Mouse (Mus musculus): ENCODE results near the gene Wfdc2. TPM values are rescaled to one million over a fixed set of nuclear protein-coding genes. Genes with fewer than 3 reads are reported as not detected.
A peak's percentile ranks its signal among the peaks of the same experiment; 100 is the strongest.

Wfdc2 gene
- 1 to 10 TPM in 1 of 2 experiments, not detected in 1; 5.6 TPM for total RNA-seq (2021)
- long read RNA-seq, experiment 1: 0 reads
- long read RNA-seq, experiment 2, partial matches to known transcripts: 0 of 2 reads
- long read RNA-seq, experiment 2, other reads (novel, unspliced or antisense): 2 of 2 reads

DNA sequence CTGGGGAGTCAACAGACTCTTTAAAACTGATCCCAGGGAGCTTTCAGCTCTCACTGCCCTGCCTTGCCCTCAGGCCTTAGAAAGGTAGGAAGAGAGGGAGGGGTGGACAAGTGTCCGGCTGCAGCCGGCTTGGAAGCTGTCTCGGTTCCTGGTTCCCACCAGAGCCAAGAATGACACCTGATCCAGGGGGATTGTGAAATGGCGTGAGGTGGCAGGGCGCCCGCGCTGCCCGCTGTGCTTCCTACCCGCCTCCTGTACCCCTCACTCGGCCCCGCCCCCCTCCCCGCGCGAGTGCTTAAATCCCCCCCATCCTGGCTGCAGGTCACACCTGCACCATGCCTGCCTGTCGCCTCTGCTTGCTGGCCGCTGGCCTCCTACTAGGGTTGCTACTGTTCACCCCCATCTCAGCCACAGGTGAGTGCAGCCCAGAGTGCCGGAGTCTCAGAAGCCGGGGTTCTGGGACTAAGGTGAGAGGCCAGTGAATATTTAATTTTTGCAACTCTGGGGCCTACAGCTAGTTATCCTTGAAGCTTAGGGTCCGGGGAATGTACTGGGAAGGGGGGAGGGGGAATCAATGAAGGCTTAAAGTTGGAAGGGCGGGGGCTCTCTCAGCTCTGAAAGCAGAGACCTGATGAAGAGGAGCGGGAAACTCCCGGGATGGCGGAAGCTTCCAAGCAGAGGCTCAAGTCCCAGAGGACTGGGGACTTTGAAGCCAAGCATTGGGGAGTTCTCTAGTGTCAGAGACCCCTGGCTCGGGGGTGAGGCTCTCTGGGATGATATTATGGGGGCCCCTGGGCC lies at the start of gene Wfdc2:
TSS of gene Wfdc2 (plus strand) at position 23 of the 798 bp plus-strand sequence.
- DNase-seq (ENCODE audit: low spot score in 2 of 2): no peak

DNA sequence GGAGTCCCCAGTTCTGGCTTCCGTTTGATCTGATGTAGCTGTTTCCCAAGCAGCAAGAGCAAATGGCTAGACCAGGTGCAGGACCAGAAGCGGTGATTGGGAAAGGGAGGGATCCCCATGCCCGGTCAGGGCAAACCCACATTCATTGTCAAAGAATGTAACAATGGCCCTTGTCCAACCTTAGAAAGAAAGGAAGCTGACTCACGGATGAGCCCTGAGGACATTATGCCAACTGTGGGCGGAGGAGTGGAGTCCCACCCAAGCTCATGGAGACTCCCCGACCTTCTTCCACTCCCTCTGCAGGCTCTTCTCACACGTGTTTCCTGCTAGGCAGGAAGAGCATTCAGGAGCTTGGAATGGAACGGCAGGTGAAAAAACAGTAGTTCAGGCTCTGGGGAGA lies 48.8 kb upstream of the Wfdc2 start:
- no peak for DNase-seq (ENCODE audit: low spot score in 2 of 2)

DNA sequence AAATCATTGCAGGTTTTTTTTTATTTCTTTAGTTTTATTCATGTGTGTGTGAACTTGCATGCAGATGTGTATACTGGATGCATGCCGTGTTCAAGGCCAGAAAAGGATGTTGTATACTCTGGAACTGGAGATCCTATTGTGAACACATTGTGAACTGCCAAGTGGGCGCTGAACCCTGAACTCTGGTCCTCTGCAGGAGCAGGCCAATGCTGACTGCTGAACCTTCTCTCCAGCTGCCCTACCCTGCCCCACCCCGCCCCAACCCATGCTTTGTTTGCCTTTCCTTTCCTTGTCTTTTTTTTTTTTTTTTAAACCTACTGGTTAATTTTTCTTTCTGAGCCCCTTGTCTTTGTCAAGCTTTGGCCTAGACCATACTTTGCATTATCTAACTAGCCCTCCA lies 47.3 kb upstream of the Wfdc2 start:
- no peak for DNase-seq (ENCODE audit: low spot score in 2 of 2)

DNA sequence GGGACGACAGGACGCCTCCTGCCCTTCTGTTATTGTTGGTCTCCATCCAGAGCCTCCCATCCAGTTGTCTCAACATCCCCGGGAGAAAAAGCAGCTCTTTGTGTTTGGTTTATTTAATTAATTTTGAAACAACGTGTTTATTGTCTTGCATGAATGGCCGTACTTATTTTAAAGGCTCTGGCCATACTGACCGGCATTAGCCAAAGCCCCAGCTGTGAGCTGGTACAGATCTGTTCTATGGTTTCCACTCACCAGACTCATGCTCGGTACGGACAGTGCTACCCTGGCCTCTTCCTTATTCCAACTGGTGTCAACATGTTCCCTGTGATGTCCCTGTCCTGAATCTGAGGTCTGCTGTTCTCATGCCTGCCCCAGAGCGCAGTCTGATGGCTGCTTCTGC lies 46.3 kb upstream of the Wfdc2 start:
- DNase-seq (ENCODE audit: low spot score in 2 of 2): no peak

DNA sequence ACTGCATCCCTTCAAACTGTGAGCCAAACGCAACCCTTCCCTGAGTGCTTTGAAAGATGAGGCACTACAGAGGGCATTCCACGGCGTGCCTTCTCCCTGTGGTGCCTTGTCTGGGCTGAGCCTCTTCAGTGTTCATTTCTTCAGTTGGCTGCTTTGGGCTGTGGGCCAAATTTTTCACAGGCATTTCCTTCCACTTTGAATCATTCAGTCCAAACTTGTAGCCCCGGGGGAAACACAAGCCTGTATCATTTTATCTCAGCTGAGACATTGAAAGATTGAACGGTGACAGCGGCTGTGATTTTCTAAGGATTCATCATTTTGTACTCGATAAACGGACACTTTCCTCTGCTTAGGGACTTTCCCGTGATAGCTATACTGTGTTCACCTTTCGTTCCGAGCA lies 45.6 kb upstream of the Wfdc2 start:
- DNase-seq (ENCODE audit: low spot score in 2 of 2): no peak

DNA sequence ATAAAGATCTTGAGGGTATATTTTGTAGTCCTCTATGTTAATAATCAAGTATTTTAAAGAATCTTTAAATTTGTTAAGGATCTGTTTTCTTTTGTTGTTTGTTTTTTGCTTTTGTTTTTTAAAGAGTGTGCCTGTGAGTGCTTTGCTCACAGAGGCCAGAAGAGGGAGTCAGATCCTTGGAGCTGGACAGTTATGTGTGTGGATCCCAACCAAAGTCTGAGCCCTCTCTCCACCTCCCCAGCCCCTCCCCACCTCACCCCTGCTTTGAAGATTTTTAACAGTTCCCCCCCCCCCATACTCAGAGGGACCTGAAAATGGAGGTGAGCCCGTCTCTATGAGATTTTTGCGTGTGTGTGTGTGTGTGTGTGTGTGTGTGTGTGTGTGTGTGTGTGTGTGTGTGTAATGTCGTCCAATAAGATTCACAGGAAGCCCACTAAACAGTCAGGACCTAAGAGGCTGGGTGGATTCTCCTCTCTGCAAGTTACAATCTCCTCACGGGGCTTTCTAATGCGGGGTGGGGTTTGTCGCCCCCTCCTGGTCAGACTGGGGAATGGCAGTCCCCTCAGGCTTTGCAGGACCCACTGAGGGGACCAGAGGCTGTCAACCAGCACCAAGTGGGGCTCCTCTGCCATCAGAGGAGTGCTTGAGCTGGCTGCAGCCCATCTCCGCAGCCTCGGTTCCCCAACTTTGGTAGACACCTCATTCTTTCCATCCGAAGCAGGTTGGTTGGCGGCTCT lies 44.6 kb upstream of the Wfdc2 start:
- peak; percentile 35 to 58 for DNase-seq (ENCODE audit: low spot score in 2 of 2)

DNA sequence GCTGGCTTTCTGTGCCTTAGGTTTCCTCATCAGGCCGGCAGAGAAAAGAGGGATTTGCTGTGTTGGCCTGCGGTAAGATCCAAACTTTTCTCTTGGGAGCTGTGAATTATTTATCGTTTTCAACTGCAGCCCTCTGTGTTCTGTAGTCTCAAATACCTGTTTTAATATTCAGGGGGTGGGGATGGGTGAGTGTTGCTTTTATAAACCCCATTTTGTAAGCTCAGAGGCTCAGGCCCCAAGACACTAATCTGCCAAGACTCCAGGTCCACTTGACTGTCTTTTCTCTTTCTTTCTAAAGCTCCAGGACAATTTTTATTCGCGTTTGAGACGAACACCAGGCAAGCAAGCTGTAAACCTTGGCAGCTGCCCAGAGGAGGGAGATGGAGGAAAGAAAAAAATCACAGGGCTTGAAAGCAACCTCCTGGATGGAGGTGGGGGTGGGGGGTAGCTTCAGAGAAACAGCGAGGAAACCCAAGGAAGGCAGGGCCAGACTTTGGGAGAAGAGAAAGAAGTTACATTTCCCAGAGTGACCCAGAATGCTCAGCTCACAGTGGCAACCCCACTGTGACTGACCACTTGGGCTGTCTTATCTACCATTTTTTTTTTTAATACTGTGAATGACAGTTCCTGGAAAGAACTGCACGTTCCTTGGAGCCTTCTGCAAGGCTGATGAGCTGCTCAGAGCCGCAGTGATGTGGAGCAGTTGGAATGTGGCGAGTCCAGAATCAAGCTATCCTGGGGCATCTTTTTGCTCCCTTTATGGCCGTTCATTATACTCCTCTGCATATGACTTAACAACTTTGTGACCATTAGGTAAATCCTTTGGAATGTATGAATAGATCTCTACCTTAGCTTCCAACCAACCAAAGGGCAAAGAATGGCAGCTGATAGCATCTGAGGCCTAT lies 43.7 kb upstream of the Wfdc2 start:
- DNase-seq (ENCODE audit: low spot score in 2 of 2): no peak

DNA sequence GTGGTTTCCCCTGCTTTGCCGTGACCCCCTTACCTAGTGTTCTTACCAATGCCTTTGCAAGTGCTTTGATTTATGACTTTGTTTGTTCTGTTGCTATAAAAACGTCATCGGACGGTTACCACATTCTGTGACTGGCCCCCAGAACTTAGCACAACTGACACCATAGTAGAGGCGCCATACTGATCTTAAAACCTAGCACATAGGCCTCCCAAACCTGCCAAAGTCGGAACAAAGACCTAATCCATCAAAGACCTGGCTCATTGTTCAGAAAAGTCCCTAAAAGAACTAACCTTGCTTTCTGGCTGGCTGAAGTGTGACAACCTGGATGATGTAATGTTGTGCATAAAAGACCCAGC lies 43.1 kb upstream of the Wfdc2 start:
- no peak for DNase-seq (ENCODE audit: low spot score in 2 of 2)

DNA sequence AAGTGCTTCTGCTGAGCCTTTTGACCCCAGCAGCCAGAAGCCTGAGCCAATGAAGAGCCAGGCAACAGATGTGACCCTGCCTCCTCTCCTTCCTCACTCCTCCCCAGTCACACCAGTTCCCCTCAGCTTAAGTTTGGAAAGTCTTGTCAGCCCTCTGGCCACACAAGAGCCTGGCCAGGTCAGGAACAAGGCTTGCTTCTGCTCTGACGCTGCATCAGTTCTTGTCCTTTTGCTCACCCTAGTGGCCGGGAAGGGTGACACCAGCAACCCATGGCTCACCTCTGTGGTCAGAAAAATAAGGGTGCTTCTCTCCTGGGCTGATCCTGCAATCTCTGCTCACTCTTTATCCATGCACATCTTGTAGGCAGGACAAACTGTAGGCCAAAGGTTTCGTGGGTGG lies 41.4 kb upstream of the Wfdc2 start:
- DNase-seq (ENCODE audit: low spot score in 2 of 2): no peak

DNA sequence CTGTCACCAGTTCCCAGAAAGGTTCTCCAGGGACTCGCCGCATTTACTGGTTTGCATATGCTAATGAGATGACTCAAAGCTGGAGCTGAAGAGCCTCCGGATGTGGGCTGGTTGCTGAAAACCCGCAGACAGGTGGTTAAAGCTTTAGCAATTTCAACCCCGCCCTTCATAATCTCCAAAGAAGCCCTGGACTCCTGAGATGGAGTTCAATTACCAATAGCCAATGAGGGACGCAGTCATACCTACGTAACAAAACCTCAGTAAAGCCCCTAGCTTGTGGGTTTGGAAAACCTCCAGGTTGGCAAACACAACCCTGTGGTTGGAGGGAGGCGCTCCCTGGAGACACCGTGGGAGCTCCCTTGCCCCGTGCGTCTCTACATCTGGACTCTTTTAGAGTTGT lies 40.4 kb upstream of the Wfdc2 start:
- no peak for DNase-seq (ENCODE audit: low spot score in 2 of 2)

DNA sequence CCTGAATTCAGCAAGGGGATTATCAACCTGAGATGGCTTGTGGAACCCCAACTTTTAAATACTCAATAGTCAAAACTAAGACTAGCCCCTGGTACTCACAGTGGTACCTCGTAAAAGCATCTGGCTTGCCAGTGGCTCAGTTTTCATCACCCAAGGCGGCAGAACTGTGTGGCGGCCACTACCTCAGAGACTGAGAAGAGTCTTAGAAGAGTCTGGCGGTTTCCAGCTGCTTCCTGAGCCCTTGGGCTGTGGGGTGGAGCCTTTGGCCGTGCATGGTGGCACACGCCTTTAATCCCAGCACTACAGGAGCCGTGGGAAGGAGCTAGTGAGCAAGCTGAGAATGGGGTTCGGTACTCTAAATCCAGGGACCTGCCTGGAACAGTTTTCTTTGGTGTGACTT lies 39.9 kb upstream of the Wfdc2 start:
- no peak for DNase-seq (ENCODE audit: low spot score in 2 of 2)

DNA sequence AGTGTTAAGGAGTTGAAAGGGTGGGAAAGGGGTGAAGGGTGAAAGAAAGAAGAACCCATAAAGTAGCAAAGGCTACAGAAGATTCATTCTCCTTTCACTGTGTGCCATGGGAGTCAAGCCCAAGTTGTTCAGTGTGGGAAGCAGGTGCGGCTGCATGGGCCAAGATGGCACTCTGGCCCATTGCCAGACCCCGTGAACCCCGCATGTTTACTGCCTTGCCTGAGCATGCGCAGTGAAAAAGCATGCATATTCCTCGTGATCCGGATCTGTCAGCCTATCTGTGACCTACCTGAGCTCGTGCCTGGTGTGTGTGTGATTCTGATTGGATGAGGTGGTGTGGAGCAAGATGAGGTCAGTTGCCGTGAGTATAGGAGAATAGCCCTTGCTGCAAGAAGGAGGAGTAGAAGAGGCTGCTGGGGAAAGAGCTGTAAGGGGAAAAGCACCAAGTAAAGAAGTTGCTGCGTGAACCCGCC lies 38.9 kb upstream of the Wfdc2 start:
- no peak for DNase-seq (ENCODE audit: low spot score in 2 of 2)

DNA sequence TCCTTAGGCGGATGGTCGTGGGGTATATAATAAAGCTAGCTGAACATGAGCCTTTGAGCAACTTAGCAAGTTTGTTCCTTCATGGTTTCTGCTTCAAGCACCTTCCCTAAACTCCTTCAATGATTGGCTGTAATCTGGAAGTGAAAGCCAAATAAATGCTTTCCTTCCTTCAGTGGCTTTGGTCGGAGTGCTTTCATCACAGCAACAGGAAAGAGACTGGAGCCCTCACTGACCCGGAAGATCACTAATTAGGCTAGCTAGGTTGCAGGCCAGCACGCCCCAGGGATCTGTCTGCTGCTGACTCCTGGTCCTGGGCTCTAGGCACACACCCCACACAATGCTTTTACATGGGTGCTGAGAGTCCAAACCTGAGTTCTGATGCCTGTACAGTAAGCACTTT lies 33.7 kb upstream of the Wfdc2 start:
- no peak for DNase-seq (ENCODE audit: low spot score in 2 of 2)

DNA sequence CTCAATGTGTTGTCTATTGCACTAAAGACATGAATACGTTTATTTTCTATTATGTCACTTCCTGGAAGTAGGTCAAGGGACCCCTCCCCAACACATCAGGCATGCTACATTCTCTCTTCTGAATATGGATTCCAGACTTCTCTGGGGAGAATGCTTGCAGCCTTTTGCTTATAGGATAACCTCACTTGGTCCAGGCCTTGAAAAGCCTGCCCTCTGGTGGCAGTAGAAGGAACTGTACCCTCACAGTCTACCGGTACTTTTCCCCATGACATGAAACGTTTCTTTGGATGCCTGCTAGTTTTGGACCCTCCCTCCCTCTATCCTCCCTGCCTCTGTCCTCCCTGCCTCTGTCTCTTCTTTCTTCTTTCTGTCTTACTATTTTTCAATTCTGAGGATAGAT lies 31.0 kb upstream of the Wfdc2 start:
- DNase-seq (ENCODE audit: low spot score in 2 of 2): peak; percentile 73 to 75

DNA sequence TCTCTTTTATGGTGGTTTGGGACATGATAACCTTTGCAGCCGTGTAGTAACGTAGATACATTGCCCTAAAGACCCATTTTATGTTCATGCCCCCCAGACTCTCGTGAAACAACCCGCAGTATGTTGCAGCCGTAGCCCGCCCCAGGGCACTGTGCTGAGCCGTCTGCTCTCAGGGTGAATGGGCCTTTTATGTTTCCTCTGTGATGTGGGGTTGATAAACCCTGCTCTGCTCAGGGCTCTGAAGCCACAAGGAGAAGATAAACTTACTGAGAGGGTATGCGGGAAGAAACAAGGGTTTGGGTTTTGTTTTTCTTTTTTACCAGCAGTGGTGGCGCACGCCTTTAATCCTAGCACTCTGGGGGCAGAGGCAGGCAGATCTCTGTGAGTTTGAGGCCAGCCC lies 27.9 kb upstream of the Wfdc2 start:
- no peak for DNase-seq (ENCODE audit: low spot score in 2 of 2)

DNA sequence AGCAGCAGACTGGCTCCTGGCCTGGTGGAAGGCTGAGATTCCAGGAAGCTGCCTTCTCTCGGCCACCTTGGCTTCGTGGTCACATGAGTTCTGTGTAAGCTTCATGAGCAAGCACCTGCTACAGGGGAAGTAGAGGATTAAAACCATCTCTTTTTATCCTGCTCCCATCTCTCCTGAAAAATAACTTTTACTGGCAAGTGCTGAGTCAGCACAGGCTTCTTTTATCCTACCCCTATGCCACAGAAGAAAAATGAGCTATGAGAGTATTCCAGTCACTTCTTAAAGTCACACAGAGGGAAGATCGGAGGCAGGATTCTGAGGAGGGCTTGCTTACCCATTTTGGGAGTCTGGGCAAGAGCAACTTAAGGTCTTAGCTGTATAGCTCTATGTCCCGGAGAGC lies 25.2 kb upstream of the Wfdc2 start:
- DNase-seq (ENCODE audit: low spot score in 2 of 2): no peak

DNA sequence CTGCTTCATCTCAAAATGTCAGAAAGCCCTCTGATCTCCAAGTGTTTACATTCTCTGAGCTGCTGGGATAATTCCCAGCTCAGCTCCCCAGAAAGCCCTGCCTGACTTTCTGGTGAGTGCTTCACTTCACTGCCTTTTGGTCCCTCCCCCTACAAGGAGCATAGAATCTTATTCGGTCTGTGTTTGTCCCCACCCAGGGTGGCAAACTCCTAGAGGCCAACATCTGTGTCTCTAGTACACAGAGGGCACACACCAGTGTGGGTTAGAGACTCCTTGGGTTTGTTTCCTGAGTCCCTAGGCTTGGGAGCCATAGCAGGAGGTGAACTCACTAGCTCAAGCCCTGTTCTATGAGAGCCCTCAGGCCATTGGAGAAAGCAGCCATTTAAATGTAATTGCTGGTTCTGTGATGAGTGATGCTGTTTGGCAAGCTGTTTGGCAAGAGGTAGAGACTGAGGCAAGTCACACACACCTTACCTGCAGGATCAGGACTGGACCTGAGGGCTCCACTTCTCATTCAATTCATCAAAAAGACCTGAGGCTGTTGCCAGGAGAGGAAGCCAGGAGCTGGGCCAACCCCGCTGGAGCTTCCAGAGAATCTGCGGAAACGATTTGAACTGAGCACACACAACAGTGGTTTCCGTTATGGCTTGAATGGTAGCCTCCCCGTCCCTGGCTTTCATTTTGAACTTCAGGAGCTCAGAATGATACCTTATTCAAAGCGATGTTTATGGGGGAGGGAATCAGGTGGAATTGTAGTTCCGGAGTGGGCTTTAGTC lies 21.4 kb upstream of the Wfdc2 start:
- DNase-seq (ENCODE audit: low spot score in 2 of 2): no peak

DNA sequence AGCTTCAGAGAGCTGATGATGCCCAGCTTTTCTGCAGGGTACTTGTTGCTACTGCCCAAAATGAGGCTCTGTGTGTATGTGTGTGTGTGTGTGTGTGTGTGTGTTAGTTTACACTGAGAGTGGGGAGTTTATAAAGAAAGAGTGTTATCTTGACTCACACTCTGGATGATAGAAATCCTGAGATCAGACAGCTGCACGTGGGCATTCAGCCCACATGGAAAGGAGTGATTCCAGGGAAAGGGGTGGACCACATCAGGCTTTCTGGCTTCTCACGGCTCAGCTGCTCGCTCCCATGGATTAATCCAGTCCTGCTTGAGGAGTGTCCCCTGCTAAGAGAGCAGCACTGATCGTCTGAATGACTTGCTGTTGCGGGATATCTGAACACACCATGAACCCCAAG lies 20.1 kb upstream of the Wfdc2 start:
- DNase-seq (ENCODE audit: low spot score in 2 of 2): no peak

DNA sequence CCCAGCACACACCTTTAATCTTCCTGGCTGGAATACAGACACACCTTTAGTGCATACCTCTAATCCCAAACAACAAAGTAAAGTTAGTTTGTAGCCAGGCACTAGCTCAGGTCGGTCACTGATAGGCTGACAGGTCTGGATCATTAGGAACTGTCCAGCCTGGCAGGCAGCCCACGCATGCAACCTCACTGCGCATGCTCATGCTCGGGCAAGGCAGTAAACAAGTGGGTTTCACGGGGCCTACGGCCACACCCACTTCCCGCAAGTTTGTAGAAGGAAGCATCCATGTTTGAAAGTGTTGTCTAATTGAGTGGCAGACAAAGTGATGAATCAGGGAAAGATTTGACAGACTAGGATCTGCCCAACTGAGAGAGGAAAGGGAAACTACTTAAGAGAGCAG lies 19.6 kb upstream of the Wfdc2 start:
- DNase-seq (ENCODE audit: low spot score in 2 of 2): no peak

DNA sequence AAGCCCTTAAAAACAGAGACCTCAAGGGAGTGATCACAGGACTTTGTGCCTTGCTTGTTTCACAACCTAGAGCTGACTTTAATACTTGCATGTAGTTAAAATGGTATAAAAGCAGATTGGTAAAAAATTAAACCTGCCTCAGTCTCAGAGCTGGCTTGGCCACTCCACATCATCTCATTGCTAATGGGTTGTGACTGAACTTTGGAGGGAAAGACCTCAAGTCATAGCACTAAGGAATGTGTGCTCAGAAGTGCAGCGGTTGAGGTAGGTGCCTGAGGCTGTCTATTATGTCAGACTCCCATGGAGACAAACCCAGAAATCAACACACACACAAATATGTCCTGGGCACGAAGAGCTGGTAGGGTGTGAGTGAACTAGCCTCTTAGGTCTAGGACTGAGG lies 18.5 kb upstream of the Wfdc2 start:
- no peak for DNase-seq (ENCODE audit: low spot score in 2 of 2)

Measured in layer of hippocampus, postnatal 14 days (tissue).